17 mouse cellular contexts compared by ENCODE assay signal in the genomic region with DNA sequence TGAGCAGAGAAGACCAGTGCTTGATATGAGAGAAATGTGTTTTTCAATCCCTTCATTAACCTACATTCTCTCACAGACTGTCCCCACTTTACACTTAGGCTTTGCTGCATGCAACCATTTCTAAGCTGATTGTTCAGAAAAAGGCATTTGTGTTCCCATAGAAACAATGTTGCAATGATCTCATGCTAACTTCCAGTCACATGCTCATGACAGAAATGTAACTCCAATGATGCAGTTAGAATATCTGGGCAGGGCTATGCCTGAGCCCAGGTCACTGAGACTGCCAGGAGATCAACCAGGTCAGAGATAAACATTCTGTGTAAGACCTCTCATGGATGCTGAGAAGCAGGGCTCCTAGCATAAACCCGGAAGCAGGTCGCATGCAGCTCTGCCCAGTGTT.
"Had no signal": no experiment of that assay in that cellular context is flagged by ENCODE, and none has a peak within 500 bp of the region (broad histone marks: within the 10 kb centered on the region; RNA-seq: fewer than 3 reads in every experiment).

No protein-coding gene starts in this region.

- H3K4me1 ChIP-seq: midbrain, embryonic 10.5 days; midbrain, embryonic 12.5 days; midbrain, embryonic 15.5 days; neural tube, embryonic 13.5 days; neural tube, embryonic 15.5 days had no signal

- H3K4me2 ChIP-seq: lung, embryonic 14.5 days; midbrain, embryonic 12.5 days; midbrain, embryonic 15.5 days; neural tube, embryonic 13.5 days; neural tube, embryonic 15.5 days had no signal

- H3K9ac ChIP-seq: lung, embryonic 14.5 days; midbrain, embryonic 12.5 days; midbrain, embryonic 15.5 days; neural tube, embryonic 13.5 days; neural tube, embryonic 15.5 days had no signal

- ATAC-seq: midbrain, embryonic 15.5 days had no signal

- H3K4me3 ChIP-seq: midbrain, embryonic 10.5 days; midbrain, embryonic 12.5 days; midbrain, embryonic 15.5 days; myocyte; neural tube, embryonic 13.5 days; neural tube, embryonic 15.5 days had no signal

- H3K27me3 ChIP-seq: midbrain, embryonic 12.5 days; midbrain, embryonic 15.5 days; neural tube, embryonic 13.5 days; neural tube, embryonic 15.5 days had no signal

- DNase-seq: lung, adult 18-20 months; lung, embryonic 14.5 days; lung, postnatal 10 days; lung, postnatal 4 days; right cerebral cortex, adult 18-20 months; right cerebral cortex, postnatal 25 days; right cerebral cortex, postnatal 4 days; spleen, adult 18-20 months; thymus, adult 18-20 months; thymus, postnatal 14 days; thymus, postnatal 4 days had no signal

- H3K36me3 ChIP-seq: midbrain, embryonic 10.5 days; midbrain, embryonic 12.5 days; midbrain, embryonic 15.5 days; neural tube, embryonic 13.5 days; neural tube, embryonic 15.5 days had no signal

- H3K27ac ChIP-seq: midbrain, embryonic 10.5 days; midbrain, embryonic 12.5 days; midbrain, embryonic 15.5 days; neural tube, embryonic 13.5 days; neural tube, embryonic 15.5 days had no signal

- H3K9me3 ChIP-seq: midbrain, embryonic 10.5 days; midbrain, embryonic 12.5 days; midbrain, embryonic 15.5 days; neural tube, embryonic 13.5 days; neural tube, embryonic 15.5 days had no signal
